Mouse (Mus musculus) retina, postnatal 7 days (tissue): Measurements from ENCODE around the gene Ndufa13.

Experiments used
- DNase-seq: peaks from one replicate; pipeline ENCODE4 v3.0.0-alpha.2; 2012; ENCODE audit warnings: low read depth, low spot score

The Ndufa13 gene

GRCm38 (mm10) chr8:69880841-69881240 lies 21.5 kb downstream of the Ndufa13 start:
- DNase-seq = no peak

DNA sequence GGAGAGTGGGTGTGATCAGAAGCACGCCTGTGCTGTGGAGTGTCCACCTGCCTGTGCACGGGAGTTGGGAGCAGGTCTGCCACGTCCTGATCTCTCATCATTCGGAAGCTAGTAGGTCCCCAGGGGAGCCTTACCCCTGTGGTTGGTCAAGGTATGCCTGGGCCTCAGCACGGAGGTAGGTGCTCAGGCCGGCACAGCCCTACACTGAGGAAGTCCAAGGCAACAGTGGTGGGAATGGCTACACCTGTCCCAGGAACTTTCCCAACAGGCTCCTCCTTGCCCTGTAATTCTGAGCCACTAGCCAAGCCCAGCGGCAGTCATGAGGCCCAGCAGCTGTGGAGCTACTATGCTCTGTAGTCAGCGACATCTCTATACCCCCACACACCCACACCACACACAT lies 22.7 kb downstream of the Ndufa13 start:
- DNase-seq = no peak

DNA sequence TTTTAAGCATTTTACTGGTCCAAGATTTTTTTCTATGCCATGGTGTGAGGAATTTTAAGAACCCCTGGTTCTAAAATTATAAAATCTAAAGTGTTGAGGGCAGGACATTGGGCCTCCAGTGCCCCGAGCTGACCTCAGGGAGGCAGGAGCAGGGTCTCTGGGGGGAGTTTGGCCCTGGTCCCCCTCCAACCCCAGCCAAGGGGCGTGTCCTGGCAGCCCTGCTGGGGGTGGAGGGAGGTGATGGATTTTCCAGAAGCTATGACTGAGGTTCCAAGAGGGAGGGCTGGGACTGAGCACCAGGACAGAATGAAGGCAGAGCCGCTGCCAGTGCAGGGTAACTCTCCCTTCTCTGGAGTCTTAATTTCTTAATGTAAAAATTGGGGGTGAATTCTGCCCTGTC lies 24.4 kb downstream of the Ndufa13 start:
- DNase-seq = no peak

- DNase-seq = no peak
Measured at GRCm38 (mm10) chr8:69877396-69877795, 25.0 kb downstream of the Ndufa13 start.

DNA sequence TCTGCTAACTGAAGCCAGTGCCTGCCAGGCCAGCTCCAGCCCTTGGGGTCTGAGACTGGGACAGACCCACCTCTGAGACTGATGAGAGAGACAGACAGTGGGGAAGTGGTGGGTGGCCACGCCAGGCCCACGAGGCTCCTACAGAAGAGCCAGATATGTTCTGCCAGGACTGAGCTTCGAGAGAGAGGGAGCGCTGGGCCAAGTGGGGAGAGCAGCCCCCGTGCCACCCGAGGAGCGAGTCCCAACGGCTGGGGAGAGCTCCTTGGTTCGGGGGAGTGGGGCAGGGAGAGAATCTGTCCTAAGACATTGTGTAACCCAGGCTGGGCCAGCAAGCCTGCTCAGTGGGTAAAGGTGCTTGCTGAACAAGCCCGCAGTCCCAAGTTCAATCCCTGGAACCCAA lies 25.4 kb downstream of the Ndufa13 start:
- no peak for DNase-seq

DNA sequence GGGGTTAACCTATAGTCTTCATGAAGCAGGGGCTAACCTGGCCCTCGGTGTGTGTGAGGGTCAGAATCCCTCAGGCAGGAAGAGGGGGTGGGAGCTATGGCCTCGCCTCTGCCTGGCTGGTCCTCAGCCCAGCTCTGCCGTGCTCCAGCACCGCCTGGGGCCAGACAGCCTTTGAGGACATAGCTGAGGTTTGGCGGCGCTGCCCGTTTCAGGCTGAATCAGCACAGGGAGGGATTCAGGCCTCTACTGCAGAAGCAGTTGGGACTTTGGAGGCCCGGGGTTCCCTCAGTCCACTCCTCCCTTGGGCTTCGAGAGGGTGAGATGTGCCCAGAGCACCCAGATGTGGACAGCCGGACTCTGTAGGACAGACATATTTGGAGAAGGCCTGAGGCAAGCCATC lies 26.3 kb downstream of the Ndufa13 start:
- DNase-seq = no peak

- DNase-seq = no peak
Measured at GRCm38 (mm10) chr8:69874654-69875053, 27.7 kb downstream of the Ndufa13 start.

- DNase-seq = no peak
Measured at GRCm38 (mm10) chr8:69874155-69874554, 28.2 kb downstream of the Ndufa13 start.

GRCm38 (mm10) chr8:69870907-69871306 lies 31.5 kb downstream of the Ndufa13 start:
- DNase-seq = no peak

DNA sequence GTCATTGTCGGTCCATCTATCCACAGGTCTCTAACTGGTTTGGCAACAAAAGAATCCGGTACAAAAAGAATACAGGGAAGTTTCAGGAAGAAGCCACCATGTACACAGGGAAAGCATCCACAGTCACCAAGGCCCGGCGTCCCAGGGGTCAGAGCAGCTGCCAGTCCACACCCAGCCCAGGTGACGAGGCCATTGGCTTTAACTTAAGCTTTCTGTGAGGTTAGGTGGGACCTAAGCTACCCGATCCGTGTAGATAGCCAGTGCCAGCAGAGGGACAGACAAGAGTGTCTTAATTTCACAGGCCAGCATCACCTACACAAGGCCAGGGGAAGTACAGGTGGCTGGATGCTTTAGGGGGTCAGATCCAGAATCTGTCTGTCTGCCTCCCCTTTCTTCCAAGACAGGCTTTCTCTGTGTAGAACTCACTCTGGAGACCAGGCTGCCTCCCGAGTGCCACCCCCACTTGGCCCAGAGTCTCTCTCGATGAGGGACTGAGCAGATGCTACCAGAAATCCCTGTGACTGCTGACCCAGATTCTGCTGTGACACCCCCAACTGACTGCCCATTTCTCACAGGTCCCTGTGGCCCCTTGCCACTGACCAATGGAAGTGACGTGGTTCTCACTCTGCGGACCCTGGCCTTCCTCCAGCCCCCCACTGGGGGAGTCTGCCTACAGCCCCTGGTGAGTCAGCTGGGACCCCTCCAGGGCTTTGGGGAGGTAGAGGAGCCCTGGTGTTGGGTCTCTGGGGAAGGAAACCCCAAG lies 32.2 kb downstream of the Ndufa13 start:
- DNase-seq = no peak

DNA sequence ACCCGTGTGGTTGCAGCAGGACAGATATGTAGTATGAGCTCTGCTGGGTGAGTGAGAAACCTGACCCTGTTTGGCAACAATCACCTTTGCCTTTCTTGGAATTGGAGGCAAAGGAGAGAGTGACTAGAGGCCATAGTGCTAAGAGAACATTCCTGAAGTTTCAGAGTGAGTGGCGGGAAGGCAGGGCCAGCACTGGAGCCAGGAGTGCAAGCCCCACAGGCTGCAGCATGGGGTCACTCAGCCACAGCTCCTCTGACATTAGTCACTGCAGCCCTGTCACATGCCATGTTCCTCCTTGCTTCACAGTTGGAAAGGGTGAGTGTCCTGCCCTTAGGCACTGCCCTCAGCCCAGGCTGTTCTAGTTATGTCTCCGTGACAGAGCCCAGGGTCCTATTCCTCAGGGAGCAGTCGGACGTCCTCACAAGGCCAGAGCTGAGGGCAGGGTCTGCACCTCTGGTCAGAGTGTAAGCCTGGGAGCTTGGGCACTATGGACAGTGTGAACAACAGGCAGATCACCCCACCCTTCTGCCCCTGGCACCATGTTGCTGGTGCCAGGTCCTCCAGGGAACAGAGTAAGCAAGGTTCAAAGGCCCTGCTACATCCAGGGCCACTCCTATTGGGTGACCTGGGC lies 34.5 kb downstream of the Ndufa13 start:
- DNase-seq = no peak

- no peak for DNase-seq
Measured at GRCm38 (mm10) chr8:69864180-69864579, 38.2 kb downstream of the Ndufa13 start.

- no peak for DNase-seq
Measured at GRCm38 (mm10) chr8:69863387-69864020, 38.9 kb downstream of the Ndufa13 start.

DNA sequence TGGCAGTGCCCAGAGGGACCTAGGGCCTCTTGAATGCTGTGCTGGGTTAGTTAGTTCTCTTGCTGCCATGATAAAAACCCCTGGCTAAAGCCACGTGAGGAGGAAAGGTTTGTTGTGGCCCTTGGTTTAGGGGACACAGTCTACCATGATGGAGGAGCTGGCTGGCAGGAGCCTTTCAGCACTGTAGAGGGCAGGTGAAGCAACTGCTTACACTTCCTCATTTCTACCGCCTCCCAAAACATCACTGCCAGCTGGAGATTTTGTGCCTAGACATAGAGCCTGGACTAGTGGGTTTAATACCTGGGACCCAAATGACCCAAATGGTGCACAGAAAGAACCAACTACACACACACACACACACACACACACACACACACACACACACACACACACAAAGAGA lies 41.1 kb downstream of the Ndufa13 start:
- DNase-seq = no peak

- no peak for DNase-seq
Measured at GRCm38 (mm10) chr8:69860807-69861206, 41.6 kb downstream of the Ndufa13 start.

DNA sequence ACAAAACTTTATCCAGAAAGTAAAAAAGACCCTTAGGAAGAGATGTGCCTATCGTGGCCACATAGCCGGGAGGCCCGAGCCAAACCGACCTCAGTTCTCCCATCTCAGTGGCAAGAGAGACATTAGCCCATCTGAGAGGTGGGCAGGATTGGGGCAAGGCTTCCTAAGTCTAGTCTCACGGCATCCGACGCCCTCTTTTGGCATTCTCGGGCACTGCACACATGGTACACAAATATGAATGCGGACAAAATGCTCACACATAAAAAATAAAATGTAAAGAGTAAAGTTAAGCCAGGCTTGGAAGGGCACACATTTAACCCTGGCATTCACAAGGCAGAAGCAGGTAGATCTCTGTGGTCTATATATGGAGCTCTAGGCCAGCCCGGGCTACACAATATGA lies 48.5 kb downstream of the Ndufa13 start:
- no peak for DNase-seq

DNA sequence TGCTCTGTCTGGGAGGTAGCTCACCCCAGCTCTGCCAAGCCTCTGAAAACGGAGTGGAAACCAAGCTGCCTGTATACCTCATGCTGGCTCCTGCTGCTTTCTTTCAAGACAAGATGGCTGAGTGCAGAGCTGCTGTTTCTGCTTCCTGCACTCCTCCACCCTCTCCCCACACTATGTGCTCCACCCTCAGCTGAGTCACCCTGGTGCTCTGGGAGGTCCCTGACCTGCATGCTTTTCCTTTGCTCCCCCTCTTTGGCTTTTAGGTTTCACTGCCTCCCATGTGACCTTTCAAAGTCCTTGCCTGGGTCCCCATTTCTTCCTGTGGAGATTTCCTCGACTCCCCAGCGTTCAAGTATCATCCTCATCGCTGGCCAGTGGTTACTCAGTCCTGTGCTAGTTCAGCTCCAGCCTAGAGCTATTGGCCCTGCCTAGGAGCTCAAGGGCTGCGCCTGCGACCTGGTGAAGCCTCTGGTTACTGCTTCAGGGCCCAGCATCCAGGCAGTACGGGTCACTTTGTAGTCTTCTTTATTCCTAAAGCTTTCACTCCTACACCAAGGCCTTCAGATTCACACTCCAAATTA lies 51.3 kb downstream of the Ndufa13 start:
- DNase-seq = no peak

- DNase-seq = no peak
Measured at GRCm38 (mm10) chr8:69849899-69850298, 52.5 kb downstream of the Ndufa13 start.

GRCm38 (mm10) chr8:69848951-69849350 lies 53.4 kb downstream of the Ndufa13 start:
- no peak for DNase-seq

- no peak for DNase-seq
Measured at GRCm38 (mm10) chr8:69847167-69848065, 54.9 kb downstream of the Ndufa13 start.
